Mouse (Mus musculus): Measurements from ENCODE around the gene Hoxd10. TPM values are rescaled to one million over a fixed set of nuclear protein-coding genes. Genes with fewer than 3 reads are reported as not detected.
A peak's percentile ranks its signal among the peaks of the same experiment; 100 is the strongest.

Gene Hoxd10
- polyA plus RNA-seq, 1 experiment from 2014 or later = 1.6 TPM

DNA sequence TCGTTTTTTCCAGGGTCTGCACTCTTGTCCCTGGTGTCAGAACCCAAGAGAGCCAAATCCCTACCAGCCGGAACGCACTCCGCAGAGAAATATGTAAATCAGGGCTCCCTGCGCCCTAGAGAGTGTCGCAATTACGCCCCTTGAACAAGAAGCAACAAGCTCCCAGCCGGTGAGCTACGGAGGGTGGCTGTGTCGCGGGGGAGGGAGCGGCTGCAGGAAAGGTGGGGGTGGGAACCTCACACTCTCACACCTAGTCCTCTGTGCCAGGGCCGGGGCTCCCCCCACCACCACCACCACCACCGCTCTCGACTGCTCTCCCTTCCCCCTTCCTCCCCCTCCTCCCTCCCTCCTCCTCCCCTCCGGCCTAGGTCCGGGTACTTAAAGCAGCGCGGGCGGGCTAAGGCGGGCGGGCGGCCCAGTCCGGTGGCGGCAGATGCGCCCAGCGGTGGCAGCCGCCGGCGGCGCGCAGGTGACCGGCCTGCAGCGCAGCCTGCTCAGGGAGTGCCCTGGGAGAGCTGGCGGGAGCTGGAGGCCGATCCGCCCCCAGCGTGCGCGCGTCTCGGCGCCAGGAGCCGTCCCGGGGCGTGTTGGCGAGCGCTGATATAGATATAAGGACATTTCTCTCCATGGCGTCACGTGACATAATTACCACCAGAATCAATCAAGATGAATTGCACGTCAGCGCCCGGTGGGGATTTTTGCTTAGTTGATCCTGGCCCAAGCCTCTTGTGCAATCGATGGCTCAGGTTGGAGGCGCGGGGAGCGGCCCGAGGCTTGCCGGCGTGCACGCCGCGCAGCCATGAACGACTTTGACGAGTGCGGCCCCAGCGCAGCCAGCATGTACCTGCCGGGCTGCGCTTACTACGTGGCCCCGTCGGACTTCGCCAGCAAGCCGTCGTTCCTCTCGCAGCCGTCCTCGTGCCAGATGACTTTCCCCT, 9.9 kb upstream of the Hoxd10 start:
- 1% methylated on average over 78 of the region's 78 CpGs for WGBS
- TF ChIP-seq CTCF (IDR thresholded peaks at IDR 0.05; ENCODE audit: low read depth) = no peak
- peak overlapping the region; percentile 40 for H3K4me3 ChIP-seq (ENCODE audit: low read depth, low read length)
- peak; percentile 39; the same call in 1 of the 2 replicates for ATAC-seq
- H3K27ac ChIP-seq (ENCODE audit: low read depth, low read length) = no peak overlapping the region
- no peaks in the 10 kb centered on the region for H3K9me3 ChIP-seq (ENCODE audit: control insufficient read depth)
- H3K4me1 ChIP-seq (replicated peaks; ENCODE audit: control insufficient read depth, insufficient read depth, low read length) = no peaks in the 10 kb centered on the region
- no peaks in the 10 kb centered on the region for H3K36me3 ChIP-seq (ENCODE audit: control insufficient read depth, insufficient read depth)
- H3K9ac ChIP-seq (ENCODE audit: low read depth, low read length) = no peak overlapping the region
- H3K27me3 ChIP-seq (replicated peaks; ENCODE audit: control insufficient read depth, insufficient read depth, low read length) = peaks cover 99% of the 10 kb centered on the region
- H3K4me2 ChIP-seq (replicated peaks; ENCODE audit: low read depth) = peak overlapping the region; percentile 60

- H3K27me3 ChIP-seq (replicated peaks; ENCODE audit: control insufficient read depth, insufficient read depth, low read length) = peaks cover 99% of the 10 kb centered on the region
- no peak for TF ChIP-seq CTCF (IDR thresholded peaks at IDR 0.05; ENCODE audit: low read depth)
Observed at GRCm38 (mm10) chr2:74682796-74683195, 8.9 kb upstream of the Hoxd10 start.

DNA sequence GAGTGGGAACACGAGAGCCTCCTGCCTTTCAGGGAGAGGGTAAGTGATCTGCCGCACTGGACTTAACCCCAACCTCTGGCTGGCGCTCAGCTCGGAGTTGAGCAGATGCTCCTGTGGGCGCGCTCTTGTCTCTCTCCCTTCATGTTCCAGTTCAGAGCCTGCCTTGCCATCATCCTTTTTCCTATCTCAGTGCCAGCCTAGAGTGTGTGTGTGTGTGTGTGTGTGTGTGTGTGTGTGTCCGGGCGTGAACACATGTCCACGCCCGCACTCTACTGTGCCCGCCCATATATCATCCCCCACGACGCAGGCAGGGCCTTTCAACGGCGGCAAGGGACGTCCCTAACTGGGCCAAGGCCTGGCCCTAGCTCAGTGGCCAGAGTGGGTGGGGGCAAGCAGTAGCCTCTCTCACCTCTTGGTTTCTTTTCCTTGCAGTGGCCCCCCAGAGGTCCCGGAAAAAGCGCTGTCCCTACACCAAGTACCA, 8.2 kb upstream of the Hoxd10 start:
- Histone ChIP-seq H3K4me2 (replicated peaks; ENCODE audit: low read depth) (no peak overlapping the region), H3K9ac (ENCODE audit: low read depth, low read length) (no peak overlapping the region), H3K9me3 (ENCODE audit: control insufficient read depth) (no peaks in the 10 kb centered on the region), H3K27me3 (replicated peaks; ENCODE audit: control insufficient read depth, insufficient read depth, low read length) (peaks cover 99% of the 10 kb centered on the region), H3K27ac (ENCODE audit: low read depth, low read length) (no peak overlapping the region), H3K4me3 (ENCODE audit: low read depth, low read length) (peak overlapping the region; percentile 40), H3K36me3 (ENCODE audit: control insufficient read depth, insufficient read depth) (no peaks in the 10 kb centered on the region), H3K4me1 (replicated peaks; ENCODE audit: control insufficient read depth, insufficient read depth, low read length) (no peaks in the 10 kb centered on the region)
- no peak for TF ChIP-seq CTCF (IDR thresholded peaks at IDR 0.05; ENCODE audit: low read depth)
- no peak for ATAC-seq
- WGBS = 2% methylated on average over 18 of the region's 18 CpGs

More at GRCm38 (mm10) chr2:74682796-74683195, 8.9 kb upstream of the Hoxd10 start:
- Histone ChIP-seq H3K27ac (ENCODE audit: low read depth, low read length) (no peak overlapping the region; the same call in 1 of the 2 replicates), H3K4me2 (replicated peaks; ENCODE audit: low read depth) (peak overlapping the region; percentile 60), H3K4me3 (ENCODE audit: low read depth, low read length) (peak overlapping the region; percentile 40), H3K4me1 (replicated peaks; ENCODE audit: control insufficient read depth, insufficient read depth, low read length) (no peaks in the 10 kb centered on the region), H3K9me3 (ENCODE audit: control insufficient read depth) (no peaks in the 10 kb centered on the region), H3K36me3 (ENCODE audit: control insufficient read depth, insufficient read depth) (no peaks in the 10 kb centered on the region), H3K9ac (ENCODE audit: low read depth, low read length) (no peak overlapping the region)
- under 1% methylated on average over 48 of the region's 51 CpGs for WGBS
- no peak for ATAC-seq

DNA sequence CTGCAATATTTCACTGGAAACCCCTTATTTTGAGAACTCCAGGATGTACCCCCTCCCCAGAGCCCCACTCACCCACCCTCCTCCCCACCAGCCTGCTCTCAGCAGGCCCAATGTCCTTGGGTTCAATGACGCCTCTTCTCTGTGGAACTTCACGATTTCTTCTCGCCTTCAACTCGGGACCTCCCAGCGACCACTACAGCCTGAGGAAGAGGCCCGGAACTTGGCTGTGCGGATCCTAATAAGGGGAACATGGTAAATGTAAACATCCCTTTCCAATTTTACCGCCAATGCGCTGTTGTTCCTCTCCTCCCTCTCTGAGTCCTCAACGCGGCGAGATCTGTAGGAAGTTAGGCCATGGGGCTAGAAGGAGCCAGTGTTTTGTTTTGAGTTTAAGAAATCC, 7.6 kb upstream of the Hoxd10 start:
- WGBS = 6% methylated on average over 12 of the region's 12 CpGs
- no peak for ATAC-seq
- Histone ChIP-seq H3K27me3 (replicated peaks; ENCODE audit: control insufficient read depth, insufficient read depth, low read length) (peaks cover 99% of the 10 kb centered on the region), H3K27ac (ENCODE audit: low read depth, low read length) (no peak overlapping the region), H3K9me3 (ENCODE audit: control insufficient read depth) (no peaks in the 10 kb centered on the region), H3K4me3 (ENCODE audit: low read depth, low read length) (no peak overlapping the region), H3K4me2 (replicated peaks; ENCODE audit: low read depth) (no peak overlapping the region), H3K36me3 (ENCODE audit: control insufficient read depth, insufficient read depth) (no peaks in the 10 kb centered on the region), H3K4me1 (replicated peaks; ENCODE audit: control insufficient read depth, insufficient read depth, low read length) (no peaks in the 10 kb centered on the region), H3K9ac (ENCODE audit: low read depth, low read length) (no peak overlapping the region)
- TF ChIP-seq CTCF (IDR thresholded peaks at IDR 0.05; ENCODE audit: low read depth) = no peak

DNA sequence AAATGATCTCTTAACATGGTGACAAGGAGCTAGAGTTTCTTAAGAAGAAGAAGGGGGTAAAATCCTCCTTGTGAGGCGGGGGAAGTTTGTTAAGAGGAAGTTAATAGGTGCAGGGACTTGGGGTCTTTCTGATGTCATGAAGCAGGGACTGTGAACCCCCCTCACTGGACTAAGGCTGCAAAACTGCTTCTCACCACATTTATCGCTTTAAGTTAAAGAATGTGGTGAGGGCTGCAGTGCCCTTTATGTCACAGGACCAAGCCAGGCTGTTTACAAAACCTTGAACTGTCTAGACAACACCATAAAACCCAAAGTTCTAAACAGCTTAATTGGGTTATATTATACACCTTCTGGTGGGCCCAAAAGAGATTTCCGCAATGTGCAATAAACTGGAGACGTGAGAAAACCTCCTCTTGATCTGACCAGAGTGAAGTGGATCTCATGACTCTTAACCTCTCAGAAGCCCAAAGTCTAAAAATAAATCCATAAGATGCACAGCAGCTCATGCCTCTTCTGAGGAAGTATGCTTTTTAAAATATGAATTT, 6.6 kb upstream of the Hoxd10 start:
- no peaks in the 10 kb centered on the region for H3K36me3 ChIP-seq (ENCODE audit: control insufficient read depth, insufficient read depth)
- WGBS = 12% methylated on average over 4 of the region's 4 CpGs
- no peaks in the 10 kb centered on the region for H3K4me1 ChIP-seq (replicated peaks; ENCODE audit: control insufficient read depth, insufficient read depth, low read length)
- H3K27me3 ChIP-seq (replicated peaks; ENCODE audit: control insufficient read depth, insufficient read depth, low read length) = peaks cover 99% of the 10 kb centered on the region
- no peak overlapping the region for H3K4me3 ChIP-seq (ENCODE audit: low read depth, low read length)
- no peak for ATAC-seq
- no peak overlapping the region for H3K4me2 ChIP-seq (replicated peaks; ENCODE audit: low read depth)
- no peaks in the 10 kb centered on the region for H3K9me3 ChIP-seq (ENCODE audit: control insufficient read depth)
- no peak for TF ChIP-seq CTCF (IDR thresholded peaks at IDR 0.05; ENCODE audit: low read depth)
- H3K9ac ChIP-seq (ENCODE audit: low read depth, low read length) = no peak overlapping the region
- H3K27ac ChIP-seq (ENCODE audit: low read depth, low read length) = no peak overlapping the region

- peak; percentile 74 for TF ChIP-seq CTCF (IDR thresholded peaks at IDR 0.05; ENCODE audit: low read depth)
- WGBS = 8% methylated on average over 17 of the region's 17 CpGs
- Histone ChIP-seq H3K9me3 (ENCODE audit: control insufficient read depth) (no peaks in the 10 kb centered on the region), H3K27ac (ENCODE audit: low read depth, low read length) (no peak overlapping the region), H3K9ac (ENCODE audit: low read depth, low read length) (no peak overlapping the region), H3K27me3 (replicated peaks; ENCODE audit: control insufficient read depth, insufficient read depth, low read length) (peaks cover 97% of the 10 kb centered on the region), H3K4me2 (replicated peaks; ENCODE audit: low read depth) (no peak overlapping the region), H3K4me1 (replicated peaks; ENCODE audit: control insufficient read depth, insufficient read depth, low read length) (no peaks in the 10 kb centered on the region), H3K4me3 (ENCODE audit: low read depth, low read length) (no peak overlapping the region), H3K36me3 (ENCODE audit: control insufficient read depth, insufficient read depth) (no peaks in the 10 kb centered on the region)
- no peak for ATAC-seq
Observed at GRCm38 (mm10) chr2:74686301-74686987, 5.3 kb upstream of the Hoxd10 start.
